Mouse (Mus musculus): ENCODE measurements around the gene Zfyve9. TPM values are rescaled to one million over a fixed set of nuclear protein-coding genes. Genes with fewer than 3 reads are reported as not detected.

The Zfyve9 gene
- 7.2 and 7.8 TPM in 2 replicates for polyA plus RNA-seq (2014; fragmentation: Nextera tagmentation; extraction: Ambion mirVana)

DNA sequence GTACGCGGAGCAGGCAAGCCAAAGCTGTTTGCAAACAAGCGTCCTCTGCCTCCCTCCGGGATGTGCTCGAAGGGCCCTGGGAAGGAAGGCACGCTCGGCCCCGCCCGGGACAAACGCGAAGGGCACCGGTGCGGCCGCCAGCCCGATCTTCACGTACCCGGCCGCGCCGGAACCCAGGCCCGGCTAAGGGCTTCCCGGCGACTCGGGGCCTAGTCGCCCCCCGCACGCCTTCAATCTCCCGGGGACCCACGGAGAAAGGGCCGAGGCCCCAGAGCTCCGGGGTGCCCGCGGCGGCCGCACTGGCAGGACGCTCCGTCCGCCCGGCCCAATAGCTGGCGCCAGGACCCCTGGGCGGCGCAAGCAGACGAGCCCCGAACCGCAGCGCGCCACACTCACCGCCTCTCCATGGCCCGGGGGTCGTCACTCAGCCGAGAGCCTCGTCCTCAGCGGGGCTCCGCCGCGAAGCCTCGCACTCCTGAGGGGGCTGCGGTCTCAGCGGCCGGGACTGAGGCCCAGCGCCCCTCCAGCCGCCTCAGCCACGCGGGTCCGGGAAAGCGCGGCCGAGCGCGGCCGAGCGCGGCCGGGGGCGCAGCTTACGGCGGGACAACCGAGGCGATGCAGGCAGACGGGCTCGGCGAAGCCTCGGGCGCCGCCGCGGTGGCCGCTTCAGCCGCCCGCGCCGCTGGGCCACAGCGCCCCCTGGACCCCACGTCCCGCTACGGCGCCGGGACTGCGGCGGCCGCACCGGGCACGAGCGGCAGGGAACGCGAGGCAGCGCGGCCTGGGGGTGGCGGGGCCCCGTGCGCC, at the start of gene Zfyve9:
Gene Zfyve9, minus strand, starts transcription at position 742 of the 807 bp plus-strand sequence.
- WGBS: under 1% methylated on average over 59 of the region's 111 CpGs
- Histone ChIP-seq H3K27me3 (ENCODE audit: control insufficient read depth, insufficient read depth, low read length) (no peaks in the 10 kb centered on the region), H3K9ac (replicated peaks; ENCODE audit: low read depth, low read length) (peak within 1 kb of the TSS; percentile 93), H3K9me3 (ENCODE audit: control insufficient read depth, low read depth, low read length) (no peaks in the 10 kb centered on the region), H3K27ac (ENCODE audit: low read length) (peak within 1 kb of the TSS; percentile 96), H3K4me1 (ENCODE audit: control insufficient read depth, insufficient read depth, low read length) (0 out of 2 replicates have a peak, but pooled peaks cover 2% of the 10 kb centered on the region), H3K36me3 (ENCODE audit: control insufficient read depth, insufficient read depth, low read length) (no peaks in the 10 kb centered on the region), H3K4me3 (ENCODE audit: low read depth, low read length) (peak within 1 kb of the TSS; percentile 79), H3K4me2 (replicated peaks; ENCODE audit: low read depth, low read length) (peak within 1 kb of the TSS; percentile 61)
- ATAC-seq (ENCODE audit: insufficient number of reproducible peaks, insufficient read depth, low FRiP score, low read depth): peak; percentile 89

DNA sequence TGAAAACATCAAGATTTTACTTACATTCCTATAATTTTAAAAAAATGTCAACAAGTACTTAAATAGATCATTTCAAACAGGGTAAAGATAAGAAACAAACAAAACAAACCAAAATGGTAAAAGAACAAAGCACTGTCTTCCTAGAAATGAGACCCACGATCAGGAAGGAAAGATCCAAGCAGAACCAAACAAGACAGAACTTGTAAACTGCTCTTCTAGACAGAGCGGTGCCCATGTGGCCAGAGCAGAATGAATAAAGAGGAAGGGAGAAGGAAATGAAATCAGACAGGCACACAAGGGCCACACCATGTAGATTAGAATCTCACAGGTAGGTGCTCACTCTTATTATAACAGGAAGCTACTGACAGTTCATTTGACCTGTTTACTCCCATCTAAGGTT, 46.0 kb upstream of the Zfyve9 start:
- H3K4me1 ChIP-seq (ENCODE audit: control insufficient read depth, insufficient read depth, low read length): peaks cover 2% of the 10 kb centered on the region; the same call in 1 of the 2 replicates
- ATAC-seq (ENCODE audit: insufficient number of reproducible peaks, insufficient read depth, low FRiP score, low read depth): no peak
- no peak overlapping the region for H3K4me2 ChIP-seq (replicated peaks; ENCODE audit: low read depth, low read length)
- peaks cover 50% of the 10 kb centered on the region for H3K36me3 ChIP-seq (ENCODE audit: control insufficient read depth, insufficient read depth, low read length)
- no peaks in the 10 kb centered on the region for H3K27me3 ChIP-seq (ENCODE audit: control insufficient read depth, insufficient read depth, low read length)
- no peak overlapping the region for H3K9ac ChIP-seq (replicated peaks; ENCODE audit: low read depth, low read length)
- no peak overlapping the region for H3K4me3 ChIP-seq (ENCODE audit: low read depth, low read length)
- no peak overlapping the region for H3K27ac ChIP-seq (ENCODE audit: low read length)
- H3K9me3 ChIP-seq (ENCODE audit: control insufficient read depth, low read depth, low read length): no peaks in the 10 kb centered on the region
- 85% methylated on average over 2 of the region's 2 CpGs for WGBS

DNA sequence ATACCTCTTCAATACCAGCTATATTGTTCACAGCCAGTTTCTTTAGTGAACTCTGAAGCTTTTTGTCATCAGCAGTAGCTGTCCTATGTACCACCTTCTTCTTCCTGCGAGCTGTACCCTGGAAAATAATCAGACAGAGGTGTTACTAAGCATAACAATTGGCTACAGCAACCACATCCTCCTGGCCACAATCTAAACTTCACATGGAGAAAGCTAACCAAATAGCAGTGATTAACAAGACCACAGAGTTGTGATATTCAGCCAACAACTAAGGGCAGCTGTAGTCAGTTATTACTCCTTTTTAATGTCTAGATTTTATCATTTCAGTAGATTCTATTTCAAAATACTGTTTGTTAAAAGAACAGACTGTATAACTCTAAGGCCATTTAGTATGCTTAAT, 45.5 kb upstream of the Zfyve9 start:
- no peaks in the 10 kb centered on the region for H3K4me1 ChIP-seq (ENCODE audit: control insufficient read depth, insufficient read depth, low read length)
- H3K9ac ChIP-seq (replicated peaks; ENCODE audit: low read depth, low read length): no peak overlapping the region
- peaks cover 50% of the 10 kb centered on the region for H3K36me3 ChIP-seq (ENCODE audit: control insufficient read depth, insufficient read depth, low read length)
- no peaks in the 10 kb centered on the region for H3K9me3 ChIP-seq (ENCODE audit: control insufficient read depth, low read depth, low read length)
- ATAC-seq (ENCODE audit: insufficient number of reproducible peaks, insufficient read depth, low FRiP score, low read depth): no peak
- no peak overlapping the region for H3K4me3 ChIP-seq (ENCODE audit: low read depth, low read length)
- no peaks in the 10 kb centered on the region for H3K27me3 ChIP-seq (ENCODE audit: control insufficient read depth, insufficient read depth, low read length)
- WGBS: 91% methylated on average over 1 of the region's 1 CpGs
- H3K27ac ChIP-seq (ENCODE audit: low read length): no peak overlapping the region
- H3K4me2 ChIP-seq (replicated peaks; ENCODE audit: low read depth, low read length): no peak overlapping the region

DNA sequence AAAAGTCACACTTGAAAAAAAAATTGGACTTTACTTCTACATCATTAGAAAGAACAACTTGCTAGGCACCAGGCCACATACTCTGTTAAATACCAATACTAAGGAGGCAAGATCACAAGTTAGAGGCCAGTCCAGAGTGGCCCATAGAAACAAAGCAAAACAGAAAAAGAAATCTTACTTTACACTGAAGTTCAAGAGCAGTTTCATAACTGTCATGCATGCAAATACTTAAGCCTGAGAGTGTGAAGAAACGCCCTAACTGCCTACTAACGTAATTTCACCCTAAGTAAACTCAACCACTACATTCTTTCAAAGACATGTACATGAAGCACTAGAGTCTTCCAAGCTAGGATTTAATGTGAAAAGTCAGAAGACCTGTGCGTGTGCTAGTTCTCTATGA, 45.1 kb upstream of the Zfyve9 start:
- Histone ChIP-seq H3K4me1 (ENCODE audit: control insufficient read depth, insufficient read depth, low read length) (no peaks in the 10 kb centered on the region), H3K4me2 (replicated peaks; ENCODE audit: low read depth, low read length) (no peak overlapping the region), H3K27me3 (ENCODE audit: control insufficient read depth, insufficient read depth, low read length) (no peaks in the 10 kb centered on the region), H3K4me3 (ENCODE audit: low read depth, low read length) (no peak overlapping the region), H3K9me3 (ENCODE audit: control insufficient read depth, low read depth, low read length) (no peaks in the 10 kb centered on the region), H3K9ac (replicated peaks; ENCODE audit: low read depth, low read length) (no peak overlapping the region), H3K36me3 (ENCODE audit: control insufficient read depth, insufficient read depth, low read length) (peaks cover 51% of the 10 kb centered on the region), H3K27ac (ENCODE audit: low read length) (no peak overlapping the region)
- 91% methylated on average over 3 of the region's 3 CpGs for WGBS
- ATAC-seq (ENCODE audit: insufficient number of reproducible peaks, insufficient read depth, low FRiP score, low read depth): no peak

DNA sequence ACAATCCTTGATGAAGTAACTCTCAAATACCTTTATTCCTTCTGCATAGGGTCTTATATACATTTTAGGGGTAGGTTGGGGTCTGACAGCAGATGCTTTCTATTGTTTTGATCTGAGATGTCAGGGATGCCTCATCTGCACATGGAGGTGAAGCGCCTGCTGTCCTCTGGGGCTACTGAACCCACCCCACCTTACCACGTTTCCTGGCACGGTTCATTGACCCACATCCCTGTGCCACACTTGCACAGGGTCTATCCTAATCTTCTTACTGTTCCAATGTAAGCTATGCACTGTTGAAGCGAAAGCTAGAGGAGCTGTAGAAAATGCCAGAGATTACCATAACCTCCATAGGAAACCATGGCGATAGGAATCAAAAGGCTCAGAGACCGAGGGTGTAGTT, 31.0 kb upstream of the Zfyve9 start:
- Histone ChIP-seq H3K4me1 (ENCODE audit: control insufficient read depth, insufficient read depth, low read length) (no peaks in the 10 kb centered on the region), H3K9me3 (ENCODE audit: control insufficient read depth, low read depth, low read length) (no peaks in the 10 kb centered on the region), H3K9ac (replicated peaks; ENCODE audit: low read depth, low read length) (no peak overlapping the region), H3K4me2 (replicated peaks; ENCODE audit: low read depth, low read length) (no peak overlapping the region), H3K27ac (ENCODE audit: low read length) (no peak overlapping the region), H3K4me3 (ENCODE audit: low read depth, low read length) (no peak overlapping the region), H3K36me3 (ENCODE audit: control insufficient read depth, insufficient read depth, low read length) (peaks cover 6% of the 10 kb centered on the region; the same call in 1 of the 2 replicates), H3K27me3 (ENCODE audit: control insufficient read depth, insufficient read depth, low read length) (no peaks in the 10 kb centered on the region)
- no peak for ATAC-seq (ENCODE audit: insufficient number of reproducible peaks, insufficient read depth, low FRiP score, low read depth)
- 73% methylated on average over 6 of the region's 6 CpGs for WGBS

DNA sequence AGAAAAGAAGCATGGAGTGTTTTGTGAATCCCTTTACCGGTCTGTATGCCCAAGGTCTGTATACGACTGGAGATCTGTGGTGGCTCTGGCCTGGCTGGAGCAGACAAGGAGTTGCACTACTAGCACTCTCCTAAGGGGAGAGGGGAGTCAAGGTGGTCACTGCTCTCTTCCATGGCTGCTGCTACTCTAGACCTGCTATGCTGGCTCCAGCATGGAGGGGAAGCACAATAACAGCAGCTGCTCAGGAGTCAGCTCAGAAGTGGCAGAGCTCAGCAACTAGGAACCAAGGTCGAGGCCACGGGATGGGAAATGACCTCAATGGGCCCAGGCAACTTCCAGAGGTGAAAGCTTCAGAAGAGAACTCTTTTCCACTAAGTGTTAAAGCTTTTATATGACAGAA, 30.5 kb upstream of the Zfyve9 start:
- Histone ChIP-seq H3K4me1 (ENCODE audit: control insufficient read depth, insufficient read depth, low read length) (no peaks in the 10 kb centered on the region), H3K4me2 (replicated peaks; ENCODE audit: low read depth, low read length) (no peak overlapping the region), H3K27ac (ENCODE audit: low read length) (no peak overlapping the region), H3K36me3 (ENCODE audit: control insufficient read depth, insufficient read depth, low read length) (peaks cover 6% of the 10 kb centered on the region; the same call in 1 of the 2 replicates), H3K4me3 (ENCODE audit: low read depth, low read length) (no peak overlapping the region), H3K27me3 (ENCODE audit: control insufficient read depth, insufficient read depth, low read length) (no peaks in the 10 kb centered on the region), H3K9me3 (ENCODE audit: control insufficient read depth, low read depth, low read length) (no peaks in the 10 kb centered on the region), H3K9ac (replicated peaks; ENCODE audit: low read depth, low read length) (no peak overlapping the region)
- ATAC-seq (ENCODE audit: insufficient number of reproducible peaks, insufficient read depth, low FRiP score, low read depth): no peak
- whole genome bisulfite sequencing: 66% methylated on average over 4 of the region's 4 CpGs

DNA sequence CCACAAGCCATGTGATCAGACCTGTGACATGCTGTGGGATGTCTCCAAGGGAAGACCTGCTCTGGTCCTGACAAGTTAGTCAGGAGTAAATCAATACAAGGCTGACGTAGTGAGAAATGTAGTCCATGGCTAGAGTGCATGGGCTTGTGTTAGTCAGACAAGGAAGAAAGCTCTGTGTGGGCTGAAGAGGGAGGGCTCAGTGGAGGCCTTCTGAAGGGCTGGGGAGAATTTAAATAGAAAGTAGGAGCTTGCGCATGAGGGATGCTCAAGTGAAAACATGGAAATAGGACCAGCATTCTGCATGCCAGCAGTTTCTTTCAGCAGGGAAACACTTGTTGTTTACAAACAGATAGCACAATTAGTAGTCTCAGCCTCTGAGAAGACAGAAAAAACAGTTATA, 22.9 kb upstream of the Zfyve9 start:
- Histone ChIP-seq H3K9ac (replicated peaks; ENCODE audit: low read depth, low read length) (no peak overlapping the region), H3K36me3 (ENCODE audit: control insufficient read depth, insufficient read depth, low read length) (no peaks in the 10 kb centered on the region), H3K27ac (ENCODE audit: low read length) (no peak overlapping the region), H3K27me3 (ENCODE audit: control insufficient read depth, insufficient read depth, low read length) (no peaks in the 10 kb centered on the region), H3K9me3 (ENCODE audit: control insufficient read depth, low read depth, low read length) (no peaks in the 10 kb centered on the region), H3K4me3 (ENCODE audit: low read depth, low read length) (no peak overlapping the region), H3K4me1 (ENCODE audit: control insufficient read depth, insufficient read depth, low read length) (no peaks in the 10 kb centered on the region), H3K4me2 (replicated peaks; ENCODE audit: low read depth, low read length) (no peak overlapping the region)
- ATAC-seq (ENCODE audit: insufficient number of reproducible peaks, insufficient read depth, low FRiP score, low read depth): no peak
- 77% methylated on average over 2 of the region's 2 CpGs for WGBS

DNA sequence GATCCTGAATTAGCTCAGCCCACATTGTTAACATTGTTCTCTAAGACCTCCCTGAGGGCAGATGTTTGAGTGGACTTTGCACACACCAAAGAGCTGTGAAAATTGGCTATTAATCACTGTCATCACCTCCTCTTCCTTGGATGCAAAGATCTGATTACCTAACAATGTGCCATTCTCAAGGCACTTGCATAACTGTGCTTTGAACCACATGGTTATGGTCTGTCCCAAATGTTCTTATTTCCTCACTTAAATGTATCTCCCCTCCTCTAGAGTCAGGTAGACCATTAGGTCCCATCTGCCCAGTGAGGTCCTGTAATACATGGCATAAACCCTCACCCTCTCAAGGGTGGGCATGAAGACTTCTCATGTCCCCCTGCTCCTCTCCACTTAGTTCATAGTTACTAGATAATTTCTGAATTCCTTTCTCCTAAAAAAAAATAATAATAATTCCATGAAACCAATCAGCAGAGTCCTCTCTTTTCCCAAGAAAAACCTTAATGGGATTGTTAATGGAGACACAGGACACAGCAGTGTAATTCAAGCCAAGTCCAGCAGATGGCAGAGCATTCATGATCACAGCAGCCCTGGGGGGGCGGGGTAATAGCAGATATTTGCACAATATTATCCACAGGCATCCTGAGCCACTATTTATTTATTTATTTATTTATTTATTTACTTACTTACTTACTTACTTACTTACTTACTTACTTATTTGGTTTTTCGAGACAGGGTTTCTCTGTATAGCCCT, 17.7 kb upstream of the Zfyve9 start:
- Histone ChIP-seq H3K36me3 (ENCODE audit: control insufficient read depth, insufficient read depth, low read length) (no peaks in the 10 kb centered on the region), H3K4me1 (ENCODE audit: control insufficient read depth, insufficient read depth, low read length) (no peaks in the 10 kb centered on the region), H3K9me3 (ENCODE audit: control insufficient read depth, low read depth, low read length) (no peaks in the 10 kb centered on the region), H3K4me2 (replicated peaks; ENCODE audit: low read depth, low read length) (no peak overlapping the region), H3K27ac (ENCODE audit: low read length) (no peak overlapping the region), H3K4me3 (ENCODE audit: low read depth, low read length) (no peak overlapping the region), H3K27me3 (ENCODE audit: control insufficient read depth, insufficient read depth, low read length) (no peaks in the 10 kb centered on the region), H3K9ac (replicated peaks; ENCODE audit: low read depth, low read length) (no peak overlapping the region)
- no peak for ATAC-seq (ENCODE audit: insufficient number of reproducible peaks, insufficient read depth, low FRiP score, low read depth)
- 47% methylated on average over 2 of the region's 2 CpGs for WGBS

Data from stomach, embryonic 14.5 days (tissue).